Mouse (Mus musculus): ENCODE measurements around the gene Pcca. TPM values are rescaled to one million over a fixed set of nuclear protein-coding genes. Genes with fewer than 3 reads are reported as not detected.
"Not testable (repeated sequence)": the region's sequence is repeated elsewhere in the genome, so short reads cannot be mapped to it uniquely, and the experiment has no call there.

Gene Pcca
- total RNA-seq, 2 experiments from 2014 or later: 28.4 to 29.2 TPM

DNA sequence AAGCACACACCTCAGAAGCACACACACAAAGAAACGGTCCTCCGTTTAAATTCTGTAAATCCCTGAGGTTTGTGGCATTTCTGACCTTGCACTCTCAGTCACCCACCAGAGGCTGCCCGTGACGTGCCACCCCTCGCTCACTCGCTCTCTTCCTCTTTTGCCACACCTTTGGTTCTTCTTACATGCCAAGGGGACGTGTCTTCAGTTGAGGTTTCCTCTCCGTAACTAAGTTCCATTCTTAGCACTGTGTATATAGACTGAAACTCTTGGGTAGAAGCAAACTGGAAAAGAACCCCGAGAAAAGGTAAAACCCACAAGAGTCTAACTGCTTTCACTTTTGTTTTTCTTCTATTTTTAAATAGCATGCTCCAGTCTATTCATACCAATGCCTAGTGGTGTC is 23.2 kb downstream of the Pcca start:
- DNase-seq (ENCODE audit: low spot score in 2 of 2): no peak

DNA sequence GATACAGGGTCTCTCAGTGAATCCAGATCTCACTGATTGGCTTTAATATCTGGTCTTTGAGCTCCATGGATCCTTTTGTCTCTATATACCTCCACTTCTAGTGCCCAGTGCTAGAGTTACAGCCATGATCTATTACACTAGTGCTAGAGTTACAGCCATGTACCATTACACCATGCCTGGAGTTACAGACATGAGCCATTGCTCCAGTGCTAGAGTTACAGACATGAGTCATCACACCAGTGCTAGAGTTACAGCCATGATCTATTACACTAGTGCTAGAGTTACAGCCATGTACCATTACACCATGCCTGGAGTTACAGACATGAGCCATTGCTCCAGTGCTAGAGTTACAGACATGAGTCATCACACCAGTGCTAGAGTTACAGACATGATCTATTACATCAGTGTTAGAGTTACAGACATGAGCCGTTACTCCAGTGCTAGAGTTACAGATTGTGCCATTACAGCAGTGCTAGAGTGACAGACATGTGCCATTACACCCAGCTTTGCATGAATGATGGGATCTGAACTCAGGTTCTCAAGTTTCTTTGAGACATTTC is 26.8 kb downstream of the Pcca start:
- not testable (repeated sequence) for DNase-seq (ENCODE audit: low spot score in 2 of 2)

DNA sequence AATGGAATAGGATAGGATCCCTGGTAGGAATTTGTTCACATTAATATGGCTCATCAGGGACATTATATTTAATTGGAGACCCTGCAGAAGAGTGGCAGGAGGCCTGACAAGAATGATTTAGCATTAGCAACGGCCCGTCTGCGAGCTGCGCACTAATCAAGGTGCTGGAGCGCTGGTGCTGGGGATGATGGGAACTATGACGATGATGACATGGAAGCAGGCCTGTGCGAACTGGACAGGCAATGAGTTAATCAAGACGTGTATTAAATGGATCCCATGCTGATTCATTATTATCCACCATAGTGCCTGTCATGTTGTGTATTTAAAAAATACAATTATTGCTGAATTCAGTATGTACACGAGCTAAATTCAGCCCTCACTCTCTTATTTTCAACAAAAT is 36.7 kb downstream of the Pcca start:
- DNase-seq (ENCODE audit: low spot score in 2 of 2): no peak

DNA sequence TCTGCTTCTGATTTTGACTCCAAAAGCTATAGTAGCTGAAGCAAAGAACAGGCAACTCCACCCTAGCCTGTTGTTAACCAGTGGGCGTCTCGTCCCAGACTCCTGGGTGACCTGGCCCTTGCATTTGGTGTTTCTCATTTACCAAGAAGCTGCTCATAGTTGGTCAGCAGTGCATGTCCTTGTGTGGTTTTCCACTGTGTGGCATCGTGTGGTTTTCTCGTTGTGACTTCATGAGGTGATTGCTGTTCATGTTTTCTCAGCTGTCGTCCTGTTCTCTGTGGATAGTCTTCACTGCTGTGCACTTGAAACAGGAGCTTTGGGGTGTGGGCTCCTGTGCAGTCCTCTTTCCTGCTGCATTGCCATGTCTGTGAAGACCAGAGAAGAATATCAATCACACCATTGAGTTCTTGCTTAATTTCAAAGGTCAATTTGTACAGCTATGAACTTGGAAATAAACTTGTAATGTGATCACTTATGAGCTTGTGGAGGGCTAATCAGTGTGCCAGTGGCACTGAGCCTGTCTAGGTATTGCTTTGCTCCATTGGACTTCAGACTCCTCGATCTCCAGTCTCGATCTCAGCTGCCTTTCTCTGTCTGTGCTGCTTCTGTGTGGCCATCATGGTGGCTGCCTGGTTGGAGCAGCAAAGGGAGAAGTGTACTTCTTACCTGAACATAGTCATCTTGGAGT is 40.1 kb downstream of the Pcca start:
- no peak for DNase-seq (ENCODE audit: low spot score in 2 of 2)

DNA sequence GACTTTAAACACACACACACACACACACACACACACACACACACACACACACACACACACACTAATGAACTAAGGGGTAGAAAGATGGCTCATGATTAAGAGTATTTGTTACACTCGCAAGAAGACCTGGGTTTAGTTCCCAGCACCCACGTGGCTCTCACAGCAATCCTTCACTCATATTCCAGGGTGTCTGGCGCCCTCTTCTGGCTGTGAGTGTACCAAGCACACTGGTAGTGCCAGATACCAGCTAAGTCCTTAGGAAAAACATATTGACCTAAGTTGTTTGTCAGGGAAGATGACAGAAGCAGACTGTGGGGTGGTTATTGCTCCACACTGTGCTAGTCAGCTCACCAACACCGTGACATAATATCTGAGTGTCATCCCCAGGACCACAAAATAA is 43.7 kb downstream of the Pcca start:
- no peak for DNase-seq (ENCODE audit: low spot score in 2 of 2)

DNA sequence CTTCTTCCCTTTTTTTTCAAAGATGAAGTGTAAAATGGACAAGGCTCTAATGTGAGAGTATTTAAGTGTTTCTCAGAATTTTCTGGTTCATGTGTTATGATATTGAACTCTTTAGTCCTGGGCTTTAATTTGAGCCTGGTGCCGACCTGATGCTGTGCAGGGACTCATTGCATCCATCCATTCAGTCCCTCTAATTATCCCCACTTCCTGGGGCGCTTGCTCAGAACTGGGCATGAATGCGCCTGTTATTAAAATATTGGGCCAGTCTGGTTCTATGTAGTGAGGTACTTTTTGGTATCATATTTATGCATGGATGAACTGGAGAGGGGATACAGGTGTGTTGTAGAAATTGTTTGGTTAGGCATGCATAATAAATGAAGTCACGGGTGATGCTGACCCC is 47.9 kb downstream of the Pcca start:
- no peak for DNase-seq (ENCODE audit: low spot score in 2 of 2)

DNA sequence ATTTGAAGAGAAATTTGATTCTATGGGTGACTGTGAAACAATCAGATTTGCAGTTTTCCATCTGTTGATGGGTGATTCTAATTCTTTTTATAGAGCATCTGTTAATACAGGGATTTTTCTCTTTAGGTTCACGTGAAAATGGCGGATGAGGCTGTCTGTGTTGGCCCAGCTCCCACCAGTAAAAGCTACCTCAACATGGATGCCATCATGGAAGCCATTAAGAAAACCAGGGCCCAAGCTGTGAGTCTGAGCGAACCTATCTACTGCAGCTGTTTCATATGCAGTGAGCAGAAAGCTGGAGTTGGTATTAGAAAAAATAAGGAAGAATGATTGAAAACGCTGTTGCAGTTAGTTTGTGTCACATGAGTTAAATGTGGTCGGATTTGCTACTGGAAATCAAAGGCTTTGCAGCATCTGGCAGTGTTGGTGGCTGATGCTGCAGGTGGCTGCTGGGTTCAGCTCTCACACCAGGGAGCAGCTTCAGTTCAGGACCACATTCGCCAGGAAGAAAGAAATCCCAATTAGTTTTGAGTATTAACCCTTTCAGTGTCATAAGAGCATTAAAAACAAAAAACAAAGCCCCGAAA is 48.5 kb downstream of the Pcca start:
- DNase-seq (ENCODE audit: low spot score in 2 of 2): no peak

DNA sequence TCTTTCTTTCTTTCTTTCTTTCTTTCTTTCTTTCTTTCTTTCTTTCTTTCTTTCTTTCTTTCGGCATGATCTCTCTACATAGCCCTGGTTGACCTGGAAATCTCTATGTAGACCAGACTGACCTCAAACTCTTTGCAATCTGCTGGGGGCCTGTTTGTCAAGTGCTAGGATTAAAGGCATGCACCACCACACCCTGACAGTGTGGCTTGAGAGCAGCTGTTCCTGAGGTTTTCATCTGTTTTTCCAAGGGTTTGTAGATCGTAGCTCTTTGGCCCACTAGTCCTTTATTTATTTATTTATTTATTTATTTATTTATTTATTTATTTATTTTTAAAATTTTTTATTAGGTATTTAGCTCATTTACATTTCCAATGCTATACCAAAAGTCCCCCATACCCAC is 50.0 kb downstream of the Pcca start:
- DNase-seq (ENCODE audit: low spot score in 2 of 2): not testable (repeated sequence)

DNA sequence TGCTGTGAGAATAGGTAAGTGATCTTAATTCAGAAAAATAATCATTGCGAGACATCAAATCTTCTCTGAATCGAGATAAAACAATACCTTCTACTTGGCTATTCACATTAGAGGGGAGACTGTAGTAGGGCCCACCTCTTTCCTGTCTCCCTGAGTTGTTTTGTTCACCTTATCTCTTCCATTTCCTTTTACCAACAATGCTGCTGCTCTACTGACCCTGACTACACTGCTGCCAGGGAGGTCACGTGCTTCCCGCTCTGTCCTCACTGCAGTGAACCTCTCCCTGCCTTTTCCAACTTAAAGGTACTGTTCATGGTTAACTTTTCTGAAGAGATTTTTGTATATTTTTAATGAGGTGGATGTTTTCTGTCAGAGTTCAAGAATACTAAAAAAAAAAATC is 52.8 kb downstream of the Pcca start:
- no peak for DNase-seq (ENCODE audit: low spot score in 2 of 2)

DNA sequence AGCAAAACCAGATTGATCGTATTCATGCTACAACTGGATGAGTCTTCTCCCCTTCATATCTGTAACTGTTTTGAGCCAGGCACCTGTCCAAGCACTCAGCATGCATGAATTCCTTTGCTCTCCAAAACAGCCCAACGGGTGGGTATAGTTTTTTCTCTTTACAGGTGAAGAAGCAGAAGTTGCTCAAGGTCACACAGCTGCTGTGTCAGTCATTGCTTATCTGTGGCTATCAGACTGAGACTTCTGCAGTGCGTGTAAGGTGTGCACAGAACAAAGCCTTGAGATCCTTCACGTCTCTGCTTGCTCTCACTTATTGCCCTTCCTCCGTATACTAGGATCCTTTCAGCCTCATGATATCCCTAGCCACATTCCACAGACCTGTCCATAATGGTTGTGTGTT is 63.4 kb downstream of the Pcca start:
- no peak for DNase-seq (ENCODE audit: low spot score in 2 of 2)

DNA sequence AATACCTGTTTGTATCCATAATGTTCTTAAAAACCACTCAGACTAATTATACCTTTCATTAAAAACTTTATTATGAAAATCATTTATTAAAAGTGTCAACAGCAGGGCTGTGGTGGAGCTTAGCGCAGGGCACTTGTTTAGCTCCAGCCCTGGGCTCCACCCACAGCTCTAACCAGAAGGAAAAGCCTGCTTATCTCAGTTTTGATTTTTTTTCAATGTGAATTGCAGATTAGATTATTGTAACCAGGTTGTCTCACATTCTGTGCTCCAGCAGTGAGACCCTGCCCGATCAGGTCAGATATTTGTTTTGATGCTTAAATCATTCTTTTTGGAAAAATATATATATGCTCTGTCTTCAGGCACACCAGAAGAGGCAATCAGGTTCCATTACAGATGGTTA is 64.7 kb downstream of the Pcca start:
- DNase-seq (ENCODE audit: low spot score in 2 of 2): no peak

DNA sequence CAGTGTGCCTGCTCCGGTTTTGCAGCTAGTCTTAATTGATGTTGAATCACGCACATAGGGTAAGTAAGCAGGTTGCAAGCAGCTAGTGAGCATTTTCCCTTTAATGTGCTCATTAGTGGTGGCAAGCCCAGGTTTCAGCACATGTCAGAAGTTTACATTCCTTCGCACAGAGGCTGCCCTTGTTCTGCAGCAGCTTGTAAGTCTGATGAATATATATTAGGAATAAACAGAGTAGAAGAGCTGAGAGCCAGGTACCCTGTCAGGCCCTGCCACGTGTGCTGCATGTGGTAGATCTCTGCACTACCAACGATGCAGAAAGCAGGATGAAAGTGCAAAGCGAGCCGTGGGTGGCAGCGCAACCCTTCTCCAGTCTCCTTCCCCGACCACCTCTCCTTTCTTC is 65.7 kb downstream of the Pcca start:
- DNase-seq (ENCODE audit: low spot score in 2 of 2): no peak

DNA sequence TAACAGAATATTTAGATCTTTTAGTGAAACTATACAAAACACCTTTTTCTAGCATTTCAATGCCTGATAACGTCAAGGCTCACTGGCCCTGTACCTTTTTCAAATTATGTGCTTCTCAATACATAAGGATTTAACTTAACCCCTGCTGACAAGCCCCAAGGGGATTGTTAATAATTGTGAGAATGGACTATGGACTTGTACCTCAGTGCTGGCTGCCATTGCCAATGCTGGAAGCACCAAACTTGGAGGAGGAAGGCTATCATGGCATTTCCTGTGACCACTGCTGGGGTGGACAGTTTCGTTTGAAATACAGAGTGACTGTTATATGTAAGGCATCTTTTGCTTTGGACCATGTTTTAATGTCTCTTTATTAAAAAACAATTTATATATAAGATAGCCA is 68.6 kb downstream of the Pcca start:
- DNase-seq (ENCODE audit: low spot score in 2 of 2): no peak

DNA sequence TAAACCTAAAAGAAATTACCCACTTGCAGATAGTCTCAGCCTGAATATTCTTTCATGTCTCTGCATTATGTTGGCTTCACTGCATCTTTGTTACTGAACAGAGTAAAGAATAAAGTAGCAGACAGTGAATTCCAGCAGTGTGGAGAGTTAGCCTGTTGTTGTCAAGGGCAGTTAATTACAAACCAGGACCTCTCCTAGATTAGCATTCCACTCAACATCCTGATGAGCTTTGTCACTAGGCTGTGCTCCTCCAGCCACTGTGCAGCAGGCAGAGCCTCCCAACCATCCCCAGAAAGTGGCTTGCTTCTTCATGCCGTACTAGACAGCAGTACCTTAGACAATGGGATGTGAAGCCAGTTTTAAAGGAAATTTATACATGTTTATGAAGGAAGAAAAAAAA is 72.4 kb downstream of the Pcca start:
- no peak for DNase-seq (ENCODE audit: low spot score in 2 of 2)

DNA sequence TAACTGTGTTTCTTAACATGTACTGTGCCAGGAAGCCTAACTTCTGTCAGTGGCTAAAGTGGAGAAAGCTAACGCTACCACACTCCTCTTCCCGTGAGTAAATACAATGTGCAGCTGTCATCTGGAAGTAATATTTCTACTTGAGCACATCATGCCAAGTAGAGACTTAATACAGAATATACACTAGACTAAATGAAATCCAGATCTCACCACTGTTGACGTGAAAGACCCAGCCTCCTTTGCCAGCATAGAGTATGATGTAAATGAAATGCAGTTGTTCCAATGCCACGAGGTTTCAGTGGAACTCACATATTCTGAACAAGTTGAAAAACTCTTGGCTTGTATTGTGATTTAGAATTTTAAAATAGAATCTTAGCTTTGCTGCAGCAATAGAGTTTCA is 73.3 kb downstream of the Pcca start:
- no peak for DNase-seq (ENCODE audit: low spot score in 2 of 2)

DNA sequence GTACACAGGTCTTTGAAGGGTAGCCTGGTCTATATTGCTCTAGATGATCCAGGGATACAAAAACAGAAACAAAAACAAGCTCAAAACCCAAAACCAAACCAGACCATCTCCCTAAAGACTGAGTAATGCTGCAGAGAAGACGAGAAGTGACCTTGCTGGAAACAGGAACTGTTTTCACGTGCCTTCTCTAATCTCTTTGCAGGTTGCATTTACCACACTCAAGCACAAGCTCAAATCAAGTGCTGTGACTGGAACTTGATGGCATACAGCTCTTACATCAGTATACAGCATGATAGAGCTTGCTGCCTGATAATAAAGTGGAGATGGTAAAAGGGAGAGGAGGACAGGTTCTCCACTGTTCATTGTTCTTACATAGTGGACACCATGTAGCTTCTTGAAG is 74.2 kb downstream of the Pcca start:
- no peak for DNase-seq (ENCODE audit: low spot score in 2 of 2)

DNA sequence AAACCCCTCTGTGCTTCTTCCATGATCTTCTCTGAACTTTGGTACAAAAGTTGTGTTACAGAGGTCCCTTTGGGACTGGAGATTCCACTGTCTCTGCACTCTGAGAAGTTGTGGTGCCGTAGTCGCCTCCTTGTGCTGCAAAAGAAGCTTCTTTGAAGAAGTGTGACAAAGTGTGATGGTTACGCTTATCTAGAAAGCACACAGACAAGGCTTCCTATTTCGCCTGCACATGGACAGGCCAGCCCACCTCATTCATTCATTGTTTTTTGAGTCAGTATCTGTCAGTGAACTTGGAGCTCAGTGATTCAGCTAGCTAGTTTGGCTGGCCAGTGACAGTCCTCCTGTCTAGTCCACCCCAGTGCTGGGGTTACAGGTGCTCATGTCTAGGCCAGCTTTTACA is 76.9 kb downstream of the Pcca start:
- DNase-seq (ENCODE audit: low spot score in 2 of 2): no peak

DNA sequence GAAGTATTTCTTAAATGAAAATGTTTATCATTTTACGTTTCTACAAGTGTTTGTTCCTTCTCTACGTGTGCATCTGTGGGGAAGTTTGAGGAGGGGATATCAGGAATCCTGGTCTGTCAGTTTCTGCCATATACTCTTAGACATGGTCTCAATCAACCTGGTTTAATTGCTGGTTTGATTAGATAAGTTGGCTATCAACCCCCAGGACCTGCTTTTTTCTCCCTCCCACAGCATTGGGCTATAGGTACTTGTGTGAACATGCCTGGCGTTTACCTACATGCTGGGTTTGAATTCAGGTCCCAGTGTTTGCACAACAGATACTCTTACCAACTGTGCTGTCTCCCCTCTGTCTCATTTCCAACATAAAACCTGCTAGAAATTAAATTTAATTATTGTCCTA is 78.2 kb downstream of the Pcca start:
- no peak for DNase-seq (ENCODE audit: low spot score in 2 of 2)

DNA sequence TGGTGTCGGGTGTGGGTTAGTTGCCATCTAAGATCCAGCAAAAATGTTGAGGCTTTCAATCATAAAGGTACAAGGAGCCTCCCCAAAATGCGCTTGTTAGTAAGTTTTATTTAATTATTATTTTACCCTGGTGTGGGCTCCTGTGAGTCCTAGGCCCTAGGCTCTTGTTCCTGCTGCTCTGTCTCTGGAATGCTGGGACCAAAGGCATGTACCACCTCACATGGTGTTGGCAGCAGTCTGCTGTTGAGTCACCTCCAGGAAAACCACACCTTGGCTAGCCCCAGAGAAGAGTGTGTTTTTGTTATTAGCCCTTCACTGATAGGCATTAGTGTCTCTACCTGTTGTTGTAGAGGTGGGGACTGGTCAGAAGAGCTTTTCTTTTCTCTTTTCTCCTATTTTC is 83.5 kb downstream of the Pcca start:
- no peak for DNase-seq (ENCODE audit: low spot score in 2 of 2)

DNA sequence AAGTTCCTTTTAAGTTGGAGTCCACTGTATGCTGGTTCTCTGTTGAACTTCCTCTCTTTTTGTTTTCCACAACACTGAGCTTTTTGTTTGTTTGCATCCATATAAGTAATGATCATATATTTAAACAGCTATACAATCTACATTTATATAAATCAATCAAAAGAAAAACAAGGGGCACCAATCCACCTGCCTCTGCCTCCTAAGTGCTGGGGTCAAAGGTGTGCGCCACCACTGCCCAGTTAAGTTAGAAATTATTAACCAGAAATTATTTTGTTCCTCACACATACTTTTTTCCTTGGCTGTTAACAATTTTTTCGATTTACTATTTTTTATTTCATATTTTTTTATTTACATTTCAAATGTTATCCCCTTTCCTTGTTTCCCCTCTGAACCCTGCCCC is 99.3 kb downstream of the Pcca start:
- no peak for DNase-seq (ENCODE audit: low spot score in 2 of 2)

DNA sequence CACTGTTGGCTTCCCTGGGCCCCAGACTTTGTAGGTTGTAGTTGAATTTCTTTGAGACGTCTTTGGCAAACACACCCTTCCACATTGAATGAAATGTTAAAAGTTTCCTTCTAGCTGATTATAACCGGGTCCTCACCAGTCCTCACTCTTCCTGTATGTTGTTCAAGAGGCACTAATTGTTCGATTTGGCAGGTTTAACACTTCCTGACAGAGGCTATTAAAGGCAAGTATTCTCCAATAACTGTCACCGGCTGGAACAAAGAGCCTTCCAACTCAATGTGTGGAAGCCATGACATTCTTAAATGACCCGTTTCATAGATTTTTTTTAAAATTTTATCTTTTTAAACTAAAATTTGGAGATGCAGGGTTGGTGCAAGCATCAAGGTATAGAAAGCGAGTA is 102.5 kb downstream of the Pcca start:
- DNase-seq (ENCODE audit: low spot score in 2 of 2): no peak

DNA sequence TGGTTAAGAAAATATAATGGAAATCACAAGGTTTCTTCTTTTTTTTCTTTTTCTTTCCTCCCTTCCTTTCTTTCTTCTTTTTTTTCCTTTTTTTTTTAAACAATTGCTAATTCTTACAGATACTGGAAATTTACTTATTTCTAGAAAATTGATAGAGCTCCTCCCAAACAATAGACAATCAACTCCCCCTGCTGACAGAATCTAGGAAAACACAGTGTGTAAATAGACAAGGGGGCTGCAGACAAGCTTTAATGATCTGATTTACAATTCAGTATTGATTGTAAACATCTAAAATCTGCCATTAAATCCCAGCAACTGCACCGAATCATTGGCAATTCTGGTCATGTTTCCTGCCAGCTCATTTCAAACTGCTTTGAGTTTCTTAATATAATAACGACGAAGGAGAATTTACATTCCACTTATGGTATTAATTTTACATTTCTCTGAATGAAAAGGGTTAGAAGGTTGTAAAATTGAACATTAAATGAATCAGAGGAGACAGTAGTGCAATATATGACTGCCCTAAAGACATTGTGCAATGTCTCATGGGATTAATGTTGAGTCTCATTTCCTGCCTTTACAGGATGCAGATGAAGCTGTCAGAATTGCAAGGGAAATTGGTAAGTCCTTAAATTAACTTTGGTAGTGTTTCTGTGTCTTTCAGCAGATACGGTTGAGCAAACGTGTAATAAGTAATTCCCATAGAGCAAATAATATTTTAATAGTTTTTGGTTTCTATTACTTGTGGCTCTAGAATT is 103.9 kb downstream of the Pcca start:
- no peak for DNase-seq (ENCODE audit: low spot score in 2 of 2)

All from gastrocnemius, postnatal 4 days (tissue).